Mouse (Mus musculus): ENCODE measurements around the gene Trim47. TPM values are rescaled to one million over a fixed set of nuclear protein-coding genes. Genes with fewer than 3 reads are reported as not detected.

Trim47 gene
- polyA plus RNA-seq, 1 experiment from 2014 or later = 30.9 TPM

GRCm38 (mm10) chr11:116104006-116104646 lies 22.9 kb downstream of the Trim47 start:
- Histone ChIP-seq H3K27ac (peak overlapping the region; percentile 95), H3K4me1 (peaks cover 87% of the 10 kb centered on the region), H3K4me2 (peak overlapping the region; percentile 33), H3K36me3 (no peaks in the 10 kb centered on the region; the same call in 1 of the 2 replicates), H3K4me3 (replicated peaks) (no peak overlapping the region), H3K9ac (no peak overlapping the region), H3K9me3 (no peaks in the 10 kb centered on the region), H3K27me3 (replicated peaks) (peaks cover 18% of the 10 kb centered on the region)
- ATAC-seq (ENCODE audit: insufficient read depth, low FRiP score, low read depth) = peak; percentile 78
- WGBS = 31% methylated on average over 14 of the region's 14 CpGs

GRCm38 (mm10) chr11:116103572-116103971 lies 23.4 kb downstream of the Trim47 start:
- ATAC-seq (ENCODE audit: insufficient read depth, low FRiP score, low read depth) = no peak
- H3K4me2 ChIP-seq = peak overlapping the region; percentile 33
- H3K27me3 ChIP-seq (replicated peaks) = peaks cover 13% of the 10 kb centered on the region
- H3K36me3 ChIP-seq = no peaks in the 10 kb centered on the region; the same call in 1 of the 2 replicates
- no peak overlapping the region for H3K4me3 ChIP-seq (replicated peaks)
- H3K9me3 ChIP-seq = no peaks in the 10 kb centered on the region
- WGBS = 61% methylated on average over 12 of the region's 12 CpGs
- no peak overlapping the region for H3K9ac ChIP-seq
- peaks cover 89% of the 10 kb centered on the region for H3K4me1 ChIP-seq
- H3K27ac ChIP-seq = peak overlapping the region; percentile 95

- no peaks in the 10 kb centered on the region for H3K9me3 ChIP-seq
- H3K36me3 ChIP-seq = no peaks in the 10 kb centered on the region; the same call in 1 of the 2 replicates
- H3K27me3 ChIP-seq (replicated peaks) = peaks cover 4% of the 10 kb centered on the region
- peak overlapping the region; percentile 95 for H3K27ac ChIP-seq
- ATAC-seq (ENCODE audit: insufficient read depth, low FRiP score, low read depth) = no peak
- H3K4me2 ChIP-seq = peak overlapping the region; percentile 39
- WGBS = 39% methylated on average over 3 of the region's 4 CpGs
- peaks cover 80% of the 10 kb centered on the region for H3K4me1 ChIP-seq
- H3K4me3 ChIP-seq (replicated peaks) = no peak overlapping the region
- no peak overlapping the region for H3K9ac ChIP-seq
Measured at GRCm38 (mm10) chr11:116102472-116102871, 24.5 kb downstream of the Trim47 start.

GRCm38 (mm10) chr11:116101931-116102381 lies 25.1 kb downstream of the Trim47 start:
- Histone ChIP-seq H3K4me3 (replicated peaks) (no peak overlapping the region), H3K4me2 (peak overlapping the region; percentile 39), H3K27me3 (replicated peaks) (no peaks in the 10 kb centered on the region), H3K4me1 (peaks cover 75% of the 10 kb centered on the region), H3K27ac (peak overlapping the region; percentile 95), H3K36me3 (no peaks in the 10 kb centered on the region; the same call in 1 of the 2 replicates), H3K9ac (no peak overlapping the region), H3K9me3 (no peaks in the 10 kb centered on the region)
- 15% methylated on average over 11 of the region's 11 CpGs for WGBS
- ATAC-seq (ENCODE audit: insufficient read depth, low FRiP score, low read depth) = peak; percentile 28; the same call in 1 of the 2 replicates

GRCm38 (mm10) chr11:116100839-116101238 lies 26.2 kb downstream of the Trim47 start:
- Histone ChIP-seq H3K27me3 (replicated peaks) (no peaks in the 10 kb centered on the region), H3K4me2 (no peak overlapping the region; the same call in 1 of the 2 replicates), H3K4me1 (peaks cover 64% of the 10 kb centered on the region), H3K9ac (no peak overlapping the region), H3K9me3 (no peaks in the 10 kb centered on the region), H3K36me3 (no peaks in the 10 kb centered on the region; the same call in 1 of the 2 replicates), H3K4me3 (replicated peaks) (no peak overlapping the region), H3K27ac (peak overlapping the region; percentile 95)
- WGBS = 63% methylated on average over 7 of the region's 7 CpGs
- ATAC-seq (ENCODE audit: insufficient read depth, low FRiP score, low read depth) = no peak

GRCm38 (mm10) chr11:116100385-116100784 lies 26.6 kb downstream of the Trim47 start:
- no peaks in the 10 kb centered on the region for H3K9me3 ChIP-seq
- 21% methylated on average over 6 of the region's 6 CpGs for WGBS
- peak; percentile 27 for ATAC-seq (ENCODE audit: insufficient read depth, low FRiP score, low read depth)
- peak overlapping the region; percentile 95 for H3K27ac ChIP-seq
- no peak overlapping the region for H3K9ac ChIP-seq
- H3K4me3 ChIP-seq (replicated peaks) = no peak overlapping the region
- no peaks in the 10 kb centered on the region for H3K27me3 ChIP-seq (replicated peaks)
- H3K4me1 ChIP-seq = peaks cover 59% of the 10 kb centered on the region
- H3K4me2 ChIP-seq = no peak overlapping the region; the same call in 1 of the 2 replicates
- H3K36me3 ChIP-seq = no peaks in the 10 kb centered on the region

- Histone ChIP-seq H3K9me3 (no peaks in the 10 kb centered on the region), H3K4me3 (replicated peaks) (no peak overlapping the region), H3K4me2 (no peak overlapping the region), H3K36me3 (no peaks in the 10 kb centered on the region), H3K9ac (no peak overlapping the region), H3K27me3 (replicated peaks) (no peaks in the 10 kb centered on the region), H3K27ac (peak overlapping the region; percentile 72; the same call in 1 of the 2 replicates), H3K4me1 (peaks cover 56% of the 10 kb centered on the region)
- ATAC-seq (ENCODE audit: insufficient read depth, low FRiP score, low read depth) = no peak
- WGBS = 79% methylated on average over 6 of the region's 6 CpGs
Measured at GRCm38 (mm10) chr11:116099462-116099861, 27.5 kb downstream of the Trim47 start.

- H3K4me2 ChIP-seq = no peak overlapping the region
- no peak overlapping the region for H3K4me3 ChIP-seq (replicated peaks)
- H3K4me1 ChIP-seq = peaks cover 51% of the 10 kb centered on the region
Measured at GRCm38 (mm10) chr11:116098711-116099460, 28.1 kb downstream of the Trim47 start.

GRCm38 (mm10) chr11:116096213-116097108 lies 30.5 kb downstream of the Trim47 start:
- no peak for ATAC-seq (ENCODE audit: insufficient read depth, low FRiP score, low read depth)
- H3K4me2 ChIP-seq = no peak overlapping the region
- no peak overlapping the region for H3K9ac ChIP-seq
- no peaks in the 10 kb centered on the region for H3K9me3 ChIP-seq
- H3K4me3 ChIP-seq (replicated peaks) = no peak overlapping the region
- peaks cover 29% of the 10 kb centered on the region for H3K4me1 ChIP-seq
- no peaks in the 10 kb centered on the region for H3K27me3 ChIP-seq (replicated peaks)
- no peaks in the 10 kb centered on the region for H3K36me3 ChIP-seq
- WGBS = 80% methylated on average over 5 of the region's 5 CpGs
- no peak overlapping the region for H3K27ac ChIP-seq

More at GRCm38 (mm10) chr11:116098711-116099460, 28.1 kb downstream of the Trim47 start:
- peak overlapping the region; percentile 72 for H3K27ac ChIP-seq
- no peaks in the 10 kb centered on the region for H3K36me3 ChIP-seq
- no peaks in the 10 kb centered on the region for H3K27me3 ChIP-seq (replicated peaks)
- H3K9ac ChIP-seq = no peak overlapping the region
- 63% methylated on average over 14 of the region's 14 CpGs for WGBS
- H3K9me3 ChIP-seq = no peaks in the 10 kb centered on the region
- no peak for ATAC-seq (ENCODE audit: insufficient read depth, low FRiP score, low read depth)

GRCm38 (mm10) chr11:116095573-116095972 lies 31.4 kb downstream of the Trim47 start:
- Histone ChIP-seq H3K36me3 (no peaks in the 10 kb centered on the region), H3K4me3 (replicated peaks) (no peak overlapping the region), H3K27me3 (replicated peaks) (no peaks in the 10 kb centered on the region), H3K9ac (no peak overlapping the region), H3K4me2 (no peak overlapping the region), H3K4me1 (peaks cover 20% of the 10 kb centered on the region), H3K9me3 (no peaks in the 10 kb centered on the region), H3K27ac (peak overlapping the region; percentile 5; the same call in 1 of the 2 replicates)
- WGBS = 65% methylated on average over 3 of the region's 3 CpGs
- no peak for ATAC-seq (ENCODE audit: insufficient read depth, low FRiP score, low read depth)

GRCm38 (mm10) chr11:116093771-116094565 lies 33.0 kb downstream of the Trim47 start:
- H3K4me3 ChIP-seq (replicated peaks) = no peak overlapping the region
- H3K4me2 ChIP-seq = no peak overlapping the region
- H3K27me3 ChIP-seq (replicated peaks) = no peaks in the 10 kb centered on the region
- ATAC-seq (ENCODE audit: insufficient read depth, low FRiP score, low read depth) = no peak
- WGBS = 39% methylated on average over 16 of the region's 16 CpGs
- H3K9me3 ChIP-seq = no peaks in the 10 kb centered on the region
- H3K9ac ChIP-seq = no peak overlapping the region
- H3K4me1 ChIP-seq = peaks cover 6% of the 10 kb centered on the region; the same call in 1 of the 2 replicates
- no peak overlapping the region for H3K27ac ChIP-seq
- no peaks in the 10 kb centered on the region for H3K36me3 ChIP-seq
